Mouse (Mus musculus): ENCODE data around the gene 1700049E17Rik1.
"Not testable (repeated sequence)": the region's sequence is repeated elsewhere in the genome, so short reads cannot be mapped to it uniquely, and the experiment has no call there.

The 1700049E17Rik1 gene

DNA sequence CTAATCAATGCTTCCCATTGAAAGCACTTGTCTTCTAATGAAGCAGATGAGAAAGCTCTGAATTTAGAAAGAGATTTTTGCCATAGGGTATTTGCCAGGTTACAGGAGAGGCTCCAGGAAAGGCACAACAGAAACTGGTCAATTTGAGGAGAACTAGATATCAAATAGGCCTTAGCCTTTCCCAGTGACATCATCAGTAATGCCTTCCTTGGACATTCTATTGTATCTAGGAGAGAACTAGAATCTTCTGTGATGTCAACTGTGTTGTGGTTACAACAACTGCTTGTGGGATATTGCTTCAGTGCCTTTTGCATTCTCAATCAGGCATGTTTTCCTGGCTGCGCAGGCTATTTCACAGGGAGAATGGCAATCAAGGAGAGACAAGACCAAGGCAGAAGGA is at the start of gene 1700049E17Rik1:
Gene 1700049E17Rik1, plus strand, starts transcription at position 301 of the 400 bp plus-strand sequence.
- DNase-seq (ENCODE audit: low spot score): not testable (repeated sequence)

DNA sequence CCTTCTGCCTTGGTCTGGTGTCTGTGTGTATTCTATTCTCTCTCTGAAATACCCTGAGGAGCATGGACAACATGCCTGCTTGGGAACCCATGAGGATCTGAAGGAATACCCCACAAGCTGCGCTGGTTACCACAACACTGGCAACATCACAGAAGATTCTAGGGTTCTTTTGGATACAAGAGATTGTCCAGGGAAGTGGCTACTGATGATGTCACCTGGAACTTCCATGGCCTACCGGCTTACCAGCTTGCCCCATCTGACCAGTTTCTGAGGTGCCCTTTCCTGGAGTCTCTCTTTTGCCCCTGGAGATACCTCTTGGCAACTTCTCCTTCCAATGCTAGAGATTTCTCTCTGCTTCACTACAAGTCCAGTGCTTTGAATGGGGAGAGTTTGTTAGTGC is 17.6 kb upstream of the 1700049E17Rik1 start, which contains the start of gene Gm7980:
Gene Gm7980, minus strand, starts transcription at position 101 of the 400 bp plus-strand sequence.
- not testable (repeated sequence) for DNase-seq (ENCODE audit: low spot score)

DNA sequence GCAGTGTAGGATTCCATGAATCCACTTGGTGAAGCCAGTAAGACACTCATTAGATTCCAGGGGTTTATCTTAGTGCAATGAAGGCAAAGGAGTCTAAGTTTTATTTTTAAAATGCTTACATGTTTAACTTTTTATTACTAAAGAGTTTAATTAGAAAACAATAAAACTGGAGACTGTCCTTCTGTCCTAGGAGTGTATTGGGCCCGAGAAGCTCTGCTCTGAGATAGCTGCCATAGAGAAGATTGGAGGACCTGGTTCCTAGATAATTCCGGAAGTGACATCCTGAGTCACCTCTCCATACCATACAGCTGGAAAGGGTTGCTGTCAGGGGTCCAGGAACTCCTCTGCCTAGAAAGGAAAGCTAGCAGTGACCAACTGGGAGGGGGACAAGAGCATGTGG is 18.9 kb downstream of the 1700049E17Rik1 start, which contains the start of gene 1700024B05Rik:
Gene 1700024B05Rik, plus strand, starts transcription at position 301 of the 400 bp plus-strand sequence.
- DNase-seq (ENCODE audit: low spot score): not testable (repeated sequence)

DNA sequence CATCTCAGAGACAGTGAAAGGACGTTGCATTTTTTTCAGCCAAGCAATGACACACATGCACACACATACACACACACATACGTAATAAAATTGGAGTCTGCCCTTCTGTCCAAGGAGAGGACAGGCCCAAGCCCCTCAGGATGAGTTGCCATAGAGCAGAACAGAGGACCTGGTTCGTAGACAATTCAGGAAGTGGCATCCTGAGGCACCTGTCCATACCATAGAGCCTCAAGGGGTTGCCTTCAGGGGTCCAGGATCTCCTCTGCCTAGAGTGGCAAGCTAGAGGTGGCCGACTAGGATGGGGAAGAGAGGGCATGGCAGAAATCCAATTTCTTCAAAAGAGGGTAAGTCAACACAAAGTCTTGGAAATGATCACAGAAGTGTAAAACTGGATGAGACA is 39.3 kb downstream of the 1700049E17Rik1 start:
- not testable (repeated sequence) for DNase-seq (ENCODE audit: low spot score)

DNA sequence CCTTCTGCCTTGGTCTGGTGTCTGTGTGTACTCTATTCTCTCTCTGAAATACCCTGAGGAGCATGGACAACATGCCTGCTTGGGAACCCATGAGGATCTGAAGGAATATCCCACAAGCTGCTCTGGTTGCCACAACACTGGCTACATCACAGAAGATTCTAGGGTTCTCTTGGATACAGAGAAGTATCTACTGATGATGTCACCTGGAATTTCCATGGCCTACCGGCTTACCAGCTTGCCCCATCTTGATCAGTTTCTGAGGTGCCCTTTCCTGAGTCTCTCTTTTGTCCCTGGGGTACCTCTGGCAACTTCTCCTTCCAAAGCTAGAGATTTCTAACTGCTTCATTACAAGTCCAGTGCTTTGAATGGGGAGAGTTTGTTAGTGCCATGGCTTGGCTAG is 43.1 kb downstream of the 1700049E17Rik1 start, which contains the start of gene Gm6401:
Gene Gm6401, minus strand, starts transcription at position 101 of the 400 bp plus-strand sequence.
- DNase-seq (ENCODE audit: low spot score): not testable (repeated sequence)

DNA sequence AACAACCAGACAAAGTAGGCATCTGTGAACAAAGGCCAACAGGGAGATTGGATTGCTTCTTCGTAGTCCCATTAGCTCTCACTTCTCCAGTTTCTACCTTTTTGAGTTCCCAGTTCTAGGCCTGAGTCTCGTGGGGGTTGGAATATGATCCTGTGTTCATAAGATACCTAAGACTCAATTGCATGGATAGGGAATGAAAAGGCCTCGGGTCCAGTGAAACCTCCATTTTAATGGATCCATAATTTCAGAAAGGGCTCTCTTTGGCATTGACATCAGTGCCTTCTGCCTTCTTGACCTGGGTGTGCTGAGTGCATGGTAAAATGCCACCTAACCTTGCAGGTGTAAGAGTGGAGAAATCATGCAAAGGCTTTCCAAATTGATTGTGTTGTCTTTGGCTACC is 43.8 kb downstream of the 1700049E17Rik1 start:
- DNase-seq (ENCODE audit: low spot score): not testable (repeated sequence)
